Mouse (Mus musculus): ENCODE data around the gene Wbp2.

DNA sequence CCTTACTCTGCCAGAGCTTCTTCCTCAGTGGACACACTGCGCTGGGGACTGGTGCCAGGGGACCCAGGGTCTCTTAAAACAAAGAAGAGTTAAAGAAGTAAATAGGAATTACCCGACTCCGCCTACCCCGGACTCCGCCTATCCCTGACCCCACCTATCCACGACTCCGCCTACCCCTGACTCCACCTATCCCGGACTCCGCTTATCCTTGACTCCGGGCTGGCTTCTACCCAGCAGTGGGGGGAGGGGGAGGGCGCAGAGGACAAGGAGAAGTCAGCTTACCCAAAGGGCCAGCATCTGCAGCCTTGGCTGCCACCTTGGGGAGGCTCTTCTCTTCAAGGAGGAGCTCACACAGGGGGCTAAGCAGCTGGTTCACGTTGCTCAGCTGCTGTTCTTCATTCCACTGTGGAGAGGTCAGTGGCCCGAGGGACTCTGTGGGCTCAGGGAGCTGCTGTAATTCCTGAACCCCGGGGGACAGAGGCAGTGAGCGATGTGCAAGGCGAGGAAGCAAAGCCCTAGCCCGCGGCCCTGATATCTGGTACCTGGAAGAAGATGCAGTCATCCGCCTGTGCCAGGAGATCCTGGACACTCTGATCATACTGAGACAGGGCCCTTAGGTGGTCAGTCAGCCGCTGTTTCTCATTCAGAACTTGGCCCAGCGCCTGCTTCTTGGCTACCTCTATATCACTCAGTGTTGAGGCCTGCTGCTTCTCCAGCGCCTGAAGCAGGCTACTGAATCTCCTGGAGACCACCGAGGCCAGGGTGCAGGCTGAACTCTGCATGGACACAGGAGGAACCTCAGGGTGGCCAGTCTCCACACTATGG lies 40.6 kb upstream of the Wbp2 start, which contains the start of gene Trim47:
- TF ChIP-seq GATA1 (IDR thresholded peaks at IDR 0.05; ENCODE audit: low read length) (no peak), TAL1 (IDR thresholded peaks at IDR 0.05; ENCODE audit: low read length) (no peak)

All from erythroblast, embryonic 14.5 days (primary cell).